Mouse (Mus musculus): ENCODE results near the gene Ptp4a2. TPM values are rescaled to one million over a fixed set of nuclear protein-coding genes. Genes with fewer than 3 reads are reported as not detected.
"Not testable (repeated sequence)": the region's sequence is repeated elsewhere in the genome, so short reads cannot be mapped to it uniquely, and the experiment has no call there.

The Ptp4a2 gene
- polyA plus RNA-seq (2012; rRNA removed) = 59.5 and 71.6 TPM in 2 replicates

GRCm38 (mm10) chr4:129810798-129811604, at the start of gene Ptp4a2:
Ptp4a2 (plus strand) TSS chr4:129811219.
- peak; percentile 40; the same call in 1 of the 2 replicates for TF ChIP-seq CTCF (IDR thresholded peaks at IDR 0.05; ENCODE audit: borderline replicate concordance, control insufficient read depth, extremely low read depth, insufficient read depth, low read length, poor library complexity)
- peak; percentile 84 for TF ChIP-seq POLR2A (IDR thresholded peaks at IDR 0.05; ENCODE audit: control insufficient read depth, extremely low read depth, insufficient read depth, low read length, poor library complexity)
- Histone ChIP-seq H3K27me3 (ENCODE audit: control insufficient read depth, insufficient read depth, low read length) (no peaks in the 10 kb centered on the region), H3K4me1 (replicated peaks; ENCODE audit: control insufficient read depth, insufficient read depth, low read length) (peaks cover 6% of the 10 kb centered on the region), H3K27ac (ENCODE audit: control insufficient read depth, insufficient read depth, low read length) (peak within 1 kb of the TSS; percentile 95), H3K36me3 (ENCODE audit: control insufficient read depth, insufficient read depth, low read length) (no peaks in the 10 kb centered on the region), H3K4me3 (ENCODE audit: control insufficient read depth, insufficient read depth, low read length) (peak within 1 kb of the TSS; percentile 93)
- peak; percentile 89 for DNase-seq
- under 1% methylated on average over 35 of the region's 35 CpGs for WGBS

DNA sequence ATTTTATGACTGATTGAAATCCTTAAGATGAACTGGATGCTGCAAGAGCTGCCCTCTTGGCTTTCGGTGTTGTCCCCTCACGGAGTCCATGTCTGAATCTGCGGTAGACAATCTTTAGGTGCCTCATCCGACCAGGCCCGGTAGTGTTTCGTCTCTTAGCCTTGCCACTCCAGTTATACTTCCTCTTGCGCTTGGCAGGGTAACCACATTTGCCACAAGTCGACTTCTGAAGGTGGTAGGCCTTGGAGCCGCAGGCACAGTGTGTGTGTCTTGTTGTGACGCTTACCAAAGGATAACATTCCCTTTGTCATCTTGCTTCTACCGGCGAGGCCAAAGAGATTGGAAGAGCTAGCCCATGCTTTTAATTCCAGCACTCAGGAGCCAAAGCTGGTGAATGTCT, 49.4 kb upstream of the Ptp4a2 start:
- H3K36me3 ChIP-seq (ENCODE audit: control insufficient read depth, insufficient read depth, low read length) = no peaks in the 10 kb centered on the region
- peak; percentile 73 for DNase-seq
- WGBS = 4% methylated on average over 12 of the region's 12 CpGs
- H3K27me3 ChIP-seq (ENCODE audit: control insufficient read depth, insufficient read depth, low read length) = no peaks in the 10 kb centered on the region
- no peak overlapping the region for H3K4me3 ChIP-seq (ENCODE audit: control insufficient read depth, insufficient read depth, low read length)
- TF ChIP-seq POLR2A (IDR thresholded peaks at IDR 0.05; ENCODE audit: control insufficient read depth, extremely low read depth, insufficient read depth, low read length, poor library complexity) (no peak), CTCF (IDR thresholded peaks at IDR 0.05; ENCODE audit: borderline replicate concordance, control insufficient read depth, extremely low read depth, insufficient read depth, low read length, poor library complexity) (no peak)
- peak overlapping the region; percentile 26; the same call in 1 of the 2 replicates for H3K27ac ChIP-seq (ENCODE audit: control insufficient read depth, insufficient read depth, low read length)
- peaks cover 25% of the 10 kb centered on the region for H3K4me1 ChIP-seq (replicated peaks; ENCODE audit: control insufficient read depth, insufficient read depth, low read length)

- not testable (repeated sequence) for H3K36me3 ChIP-seq (ENCODE audit: control insufficient read depth, insufficient read depth, low read length); H3K4me3 ChIP-seq (ENCODE audit: control insufficient read depth, insufficient read depth, low read length); H3K27me3 ChIP-seq (ENCODE audit: control insufficient read depth, insufficient read depth, low read length); H3K27ac ChIP-seq (ENCODE audit: control insufficient read depth, insufficient read depth, low read length); DNase-seq
- H3K4me1 ChIP-seq (replicated peaks; ENCODE audit: control insufficient read depth, insufficient read depth, low read length) = peaks cover 25% of the 10 kb centered on the region
- 93% methylated on average over 1 of the region's 1 CpGs for WGBS
Measured at GRCm38 (mm10) chr4:129762496-129762895, 48.5 kb upstream of the Ptp4a2 start.

DNA sequence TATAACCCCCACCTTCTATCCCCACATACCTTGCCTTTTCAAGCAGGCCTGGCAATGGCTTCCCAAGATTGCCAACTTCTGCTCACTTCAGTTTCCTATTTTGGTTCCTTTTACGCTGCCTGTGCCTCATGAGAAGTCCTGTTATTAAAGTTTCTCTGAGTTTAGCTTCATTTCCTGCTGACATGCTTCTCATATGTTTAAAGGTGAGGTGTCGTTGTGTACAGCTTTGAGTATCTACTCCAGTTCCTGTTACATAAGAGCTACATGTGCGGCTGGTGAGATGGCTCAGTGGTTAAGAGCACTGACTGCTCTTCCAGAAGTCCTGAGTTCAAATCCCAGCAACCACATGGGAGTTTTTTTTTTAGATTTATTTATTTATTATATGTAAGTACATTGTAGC, 45.7 kb upstream of the Ptp4a2 start:
- DNase-seq = no peak
- no peak for TF ChIP-seq CTCF (IDR thresholded peaks at IDR 0.05; ENCODE audit: borderline replicate concordance, control insufficient read depth, extremely low read depth, insufficient read depth, low read length, poor library complexity)
- TF ChIP-seq POLR2A (IDR thresholded peaks at IDR 0.05; ENCODE audit: control insufficient read depth, extremely low read depth, insufficient read depth, low read length, poor library complexity) = no peak
- Histone ChIP-seq H3K4me1 (replicated peaks; ENCODE audit: control insufficient read depth, insufficient read depth, low read length) (peaks cover 24% of the 10 kb centered on the region), H3K27me3 (ENCODE audit: control insufficient read depth, insufficient read depth, low read length) (no peaks in the 10 kb centered on the region), H3K36me3 (ENCODE audit: control insufficient read depth, insufficient read depth, low read length) (no peaks in the 10 kb centered on the region), H3K4me3 (ENCODE audit: control insufficient read depth, insufficient read depth, low read length) (no peak overlapping the region), H3K27ac (ENCODE audit: control insufficient read depth, insufficient read depth, low read length) (no peak overlapping the region)
- 49% methylated on average over 3 of the region's 3 CpGs for WGBS

DNA sequence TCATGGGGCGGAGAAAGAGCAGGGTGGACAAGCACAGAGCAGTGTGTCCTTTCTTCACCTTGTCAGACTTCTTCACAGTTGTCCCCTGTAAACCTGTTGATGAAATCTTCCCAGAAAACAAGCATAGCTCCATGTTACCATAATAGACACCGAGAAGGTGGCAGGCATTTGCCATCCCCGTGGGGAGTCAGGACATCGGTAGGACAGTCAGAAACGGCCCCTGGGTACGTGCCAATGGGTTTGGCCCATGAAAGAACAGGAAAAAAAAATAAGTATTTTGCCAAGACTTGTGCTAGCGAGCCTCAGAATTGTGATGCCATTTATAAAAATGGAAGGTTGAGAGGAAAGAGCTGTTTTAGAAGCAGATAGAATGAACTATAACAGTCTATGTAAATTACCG, 43.2 kb upstream of the Ptp4a2 start:
- Histone ChIP-seq H3K4me3 (ENCODE audit: control insufficient read depth, insufficient read depth, low read length) (no peak overlapping the region), H3K27ac (ENCODE audit: control insufficient read depth, insufficient read depth, low read length) (no peak overlapping the region), H3K4me1 (replicated peaks; ENCODE audit: control insufficient read depth, insufficient read depth, low read length) (peaks cover 27% of the 10 kb centered on the region), H3K36me3 (ENCODE audit: control insufficient read depth, insufficient read depth, low read length) (no peaks in the 10 kb centered on the region), H3K27me3 (ENCODE audit: control insufficient read depth, insufficient read depth, low read length) (no peaks in the 10 kb centered on the region)
- 90% methylated on average over 8 of the region's 8 CpGs for whole genome bisulfite sequencing
- DNase-seq = no peak
- TF ChIP-seq CTCF (IDR thresholded peaks at IDR 0.05; ENCODE audit: borderline replicate concordance, control insufficient read depth, extremely low read depth, insufficient read depth, low read length, poor library complexity) = no peak
- TF ChIP-seq POLR2A (IDR thresholded peaks at IDR 0.05; ENCODE audit: control insufficient read depth, extremely low read depth, insufficient read depth, low read length, poor library complexity) = no peak

DNA sequence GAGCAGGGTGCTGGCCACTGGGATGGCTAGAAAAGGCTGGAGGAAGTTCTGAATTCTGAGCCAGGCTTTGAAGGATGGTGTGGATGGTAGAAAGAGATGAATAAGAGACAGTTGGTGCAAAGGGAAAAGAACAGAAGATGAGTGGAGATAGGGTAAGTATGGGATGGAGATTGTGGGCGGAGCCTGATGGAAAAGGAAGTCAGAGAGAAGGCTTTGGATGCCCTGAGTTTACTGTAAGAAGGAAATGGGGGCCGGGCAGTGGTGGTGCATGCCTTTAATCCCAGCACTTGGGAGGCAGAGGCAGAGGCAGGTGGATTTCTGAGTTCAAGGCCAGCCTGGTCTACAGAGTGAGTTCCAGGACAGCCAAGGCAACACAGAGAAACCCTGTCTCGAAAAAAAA, 42.3 kb upstream of the Ptp4a2 start:
- not testable (repeated sequence) for H3K27ac ChIP-seq (ENCODE audit: control insufficient read depth, insufficient read depth, low read length); H3K4me3 ChIP-seq (ENCODE audit: control insufficient read depth, insufficient read depth, low read length); DNase-seq; H3K27me3 ChIP-seq (ENCODE audit: control insufficient read depth, insufficient read depth, low read length); H3K36me3 ChIP-seq (ENCODE audit: control insufficient read depth, insufficient read depth, low read length)
- H3K4me1 ChIP-seq (replicated peaks; ENCODE audit: control insufficient read depth, insufficient read depth, low read length) = peaks cover 30% of the 10 kb centered on the region
- WGBS = 43% methylated on average over 3 of the region's 3 CpGs

- Histone ChIP-seq H3K4me3 (ENCODE audit: control insufficient read depth, insufficient read depth, low read length) (no peak overlapping the region), H3K27ac (ENCODE audit: control insufficient read depth, insufficient read depth, low read length) (peak overlapping the region; percentile 95; the same call in 1 of the 2 replicates), H3K36me3 (ENCODE audit: control insufficient read depth, insufficient read depth, low read length) (no peaks in the 10 kb centered on the region), H3K4me1 (replicated peaks; ENCODE audit: control insufficient read depth, insufficient read depth, low read length) (peaks cover 34% of the 10 kb centered on the region), H3K27me3 (ENCODE audit: control insufficient read depth, insufficient read depth, low read length) (no peaks in the 10 kb centered on the region)
- DNase-seq = peak; percentile 66
- TF ChIP-seq POLR2A (IDR thresholded peaks at IDR 0.05; ENCODE audit: control insufficient read depth, extremely low read depth, insufficient read depth, low read length, poor library complexity) (no peak), CTCF (IDR thresholded peaks at IDR 0.05; ENCODE audit: borderline replicate concordance, control insufficient read depth, extremely low read depth, insufficient read depth, low read length, poor library complexity) (no peak)
- WGBS = 6% methylated on average over 6 of the region's 6 CpGs
Measured at GRCm38 (mm10) chr4:129770600-129770999, 40.4 kb upstream of the Ptp4a2 start.

Measured in thymus, adult 2 months (tissue).